11 mouse cellular contexts compared by ENCODE assay signal in genomic region chr6:119224451-119225195, GRCm38 (mm10). TPM values are rescaled to one million over a fixed set of nuclear protein-coding genes. Genes with fewer than 3 reads are reported as not detected.
DNase-seq lines count a peak whose midpoint lies in the region; ATAC-seq and TF ChIP-seq lines count a peak whose summit lies in the region.
"Had no signal": no experiment of that assay in that cellular context is flagged by ENCODE, and none has a peak within 500 bp of the region (broad histone marks: within the 10 kb centered on the region; RNA-seq: fewer than 3 reads in every experiment).

No protein-coding gene starts in this region.

- no peak overlapping the region for H3K9ac ChIP-seq in midbrain, embryonic 14.5 days (replicated peaks; ENCODE audit: low read length)
- no peak overlapping the region for H3K9ac ChIP-seq in forebrain, embryonic 15.5 days (replicated peaks)
- no peak overlapping the region for H3K9ac ChIP-seq in midbrain, postnatal 0 days (replicated peaks; ENCODE audit: low read length, poor library complexity, severe bottlenecking)

- no peaks in the 10 kb centered on the region; the same call in none of the 2 replicates for H3K4me1 ChIP-seq in midbrain, embryonic 14.5 days (ENCODE audit: control insufficient read depth, insufficient read depth, low read length)
- 0 out of 2 replicates have a peak, but pooled peaks cover 7% of the 10 kb centered on the region for H3K4me1 ChIP-seq in midbrain, embryonic 10.5 days
- H3K4me1 ChIP-seq in forebrain, embryonic 15.5 days, result peaks cover 22% of the 10 kb centered on the region
- H3K4me1 ChIP-seq in midbrain, postnatal 0 days (ENCODE audit: insufficient read depth, low read length), result no peaks in the 10 kb centered on the region

- 64% methylated on average over 13 of the region's 13 CpGs for whole genome bisulfite sequencing in midbrain, embryonic 14.5 days
- WGBS in midbrain, embryonic 10.5 days, result 82% methylated on average over 13 of the region's 13 CpGs
- WGBS in forebrain, embryonic 15.5 days, result 29% methylated on average over 13 of the region's 13 CpGs
- 41% methylated on average over 13 of the region's 13 CpGs for WGBS in midbrain, postnatal 0 days

- TF ChIP-seq CTCF in midbrain, postnatal 0 days (IDR thresholded peaks at IDR 0.05), result no peak

- no peaks in the 10 kb centered on the region for H3K27me3 ChIP-seq in midbrain, embryonic 14.5 days (ENCODE audit: control insufficient read depth, insufficient read depth, low read length)
- no peaks in the 10 kb centered on the region for H3K27me3 ChIP-seq in midbrain, embryonic 10.5 days (ENCODE audit: low read depth, poor library complexity, severe bottlenecking)
- H3K27me3 ChIP-seq in forebrain, embryonic 15.5 days, result no peaks in the 10 kb centered on the region
- H3K27me3 ChIP-seq in midbrain, postnatal 0 days (ENCODE audit: insufficient read depth, low read length), result no peaks in the 10 kb centered on the region

- no peak overlapping the region for H3K4me2 ChIP-seq in midbrain, embryonic 14.5 days (ENCODE audit: low read length)
- peak overlapping the region; percentile 4; the same call in 1 of the 2 replicates for H3K4me2 ChIP-seq in forebrain, embryonic 15.5 days (replicated peaks)
- no peak overlapping the region for H3K4me2 ChIP-seq in midbrain, postnatal 0 days (ENCODE audit: low read depth, low read length, poor library complexity, severe bottlenecking)

- peaks cover 5% of the 10 kb centered on the region for H3K36me3 ChIP-seq in midbrain, embryonic 14.5 days (ENCODE audit: control insufficient read depth, insufficient read depth, low read length)
- peaks cover 17% of the 10 kb centered on the region for H3K36me3 ChIP-seq in midbrain, embryonic 10.5 days
- H3K36me3 ChIP-seq in forebrain, embryonic 15.5 days, result no peaks in the 10 kb centered on the region
- H3K36me3 ChIP-seq in midbrain, postnatal 0 days (ENCODE audit: insufficient read depth, low read length), result no peaks in the 10 kb centered on the region

- H3K4me3 ChIP-seq in midbrain, embryonic 14.5 days (replicated peaks; ENCODE audit: low read depth, low read length), result no peak overlapping the region
- H3K4me3 ChIP-seq in midbrain, embryonic 10.5 days, result no peak overlapping the region
- no peak overlapping the region for H3K4me3 ChIP-seq in forebrain, embryonic 15.5 days
- no peak overlapping the region for H3K4me3 ChIP-seq in midbrain, postnatal 0 days (ENCODE audit: low read depth, low read length)

- no peaks in the 10 kb centered on the region for H3K9me3 ChIP-seq in midbrain, embryonic 14.5 days (ENCODE audit: control insufficient read depth, low read length)
- no peaks in the 10 kb centered on the region for H3K9me3 ChIP-seq in midbrain, embryonic 10.5 days (replicated peaks)
- no peaks in the 10 kb centered on the region for H3K9me3 ChIP-seq in forebrain, embryonic 15.5 days
- H3K9me3 ChIP-seq in midbrain, postnatal 0 days (ENCODE audit: low read length), result no peaks in the 10 kb centered on the region

- H3K27ac ChIP-seq in midbrain, embryonic 14.5 days (replicated peaks; ENCODE audit: low read depth, low read length), result peak overlapping the region; percentile 38
- no peak overlapping the region for H3K27ac ChIP-seq in midbrain, embryonic 10.5 days (replicated peaks)
- H3K27ac ChIP-seq in forebrain, embryonic 15.5 days (replicated peaks), result peak overlapping the region; percentile 20; the same call in 1 of the 2 replicates
- H3K27ac ChIP-seq in midbrain, postnatal 0 days (ENCODE audit: low read depth, low read length), result no peak overlapping the region
- H3K27ac ChIP-seq: kidney, postnatal 0 days had no signal

- DNase-seq in cerebellum, postnatal 14 days, result peak; percentile 56 to 58
- DNase-seq in cerebellum, adult 11-12 months, result no peak
- peak; percentile 65 for DNase-seq in midbrain, embryonic 14.5 days
- DNase-seq in midbrain, embryonic 10.5 days (ENCODE audit: low spot score), result no peak
- DNase-seq in midbrain, postnatal 0 days (ENCODE audit: low spot score), result peak; percentile 71
- DNase-seq in gastrocnemius, postnatal 10 days, result no peak
- DNase-seq in thymus, postnatal 14 days, result no peak

- ATAC-seq in midbrain, embryonic 14.5 days (ENCODE audit: low FRiP score, low TSS enrichment), result no peak
- peak; percentile 75 for ATAC-seq in forebrain, embryonic 15.5 days (replicated peaks)
- ATAC-seq in midbrain, postnatal 0 days (ENCODE audit: low FRiP score), result peak; percentile 62

RNA-seq across cellular contexts. Expression of gene Cacna2d4, which starts 11.7 kb away (rescaled TPM):
- 0.30 and 0.58 TPM in 2 replicates for polyA plus RNA-seq in midbrain, embryonic 14.5 days (2014; fragmentation: Nextera tagmentation; extraction: Ambion mirVana)
- polyA plus RNA-seq in midbrain, embryonic 10.5 days (2016; fragmentation: Nextera tagmentation; extraction: Ambion mirVana), result 0.12 TPM in 1 of 2 replicates, not detected in the other
- polyA plus RNA-seq in forebrain, embryonic 15.5 days (2015; fragmentation: Nextera tagmentation; extraction: Ambion mirVana), result 0.11 and 0.37 TPM in 2 replicates
- total RNA-seq in midbrain, postnatal 0 days (2014; rRNA removed), result 0.77 and 5.1 TPM in 2 replicates
- polyA plus RNA-seq in midbrain, postnatal 0 days (2015; fragmentation: Nextera tagmentation; extraction: Ambion mirVana), result 0.74 and 0.90 TPM in 2 replicates
- under 1 TPM; 0.82 to 0.97 TPM for total RNA-seq in gastrocnemius, postnatal 10 days (2021)
- total RNA-seq: heart, postnatal 25 days had no signal
- polyA plus RNA-seq: C2C12; kidney, postnatal 0 days had no signal

RNA-seq across cellular contexts. Expression of gene Cacna1c, which starts 28.4 kb away (rescaled TPM):
- 7.1 and 9.6 TPM in 2 replicates for polyA plus RNA-seq in midbrain, embryonic 14.5 days (2014; fragmentation: Nextera tagmentation; extraction: Ambion mirVana)
- polyA plus RNA-seq in midbrain, embryonic 10.5 days (2016; fragmentation: Nextera tagmentation; extraction: Ambion mirVana), result 1.4 and 1.5 TPM in 2 replicates
- polyA plus RNA-seq in forebrain, embryonic 15.5 days (2015; fragmentation: Nextera tagmentation; extraction: Ambion mirVana), result 6.4 and 7.2 TPM in 2 replicates
- 33.9 and 44.3 TPM in 2 replicates for total RNA-seq in midbrain, postnatal 0 days (2014; rRNA removed)
- 3.2 and 4.9 TPM in 2 replicates for polyA plus RNA-seq in midbrain, postnatal 0 days (2015; fragmentation: Nextera tagmentation; extraction: Ambion mirVana)
- 1 to 10 TPM; 5.2 to 7.3 TPM for total RNA-seq in gastrocnemius, postnatal 10 days (2021)
- polyA plus RNA-seq: C2C12 had no signal

RNA-seq across cellular contexts. Expression of gene Dcp1b, which starts 49.6 kb away (rescaled TPM):
- 15.6 and 16.6 TPM in 2 replicates for polyA plus RNA-seq in midbrain, embryonic 14.5 days (2014; fragmentation: Nextera tagmentation; extraction: Ambion mirVana)
- 10.5 and 13.8 TPM in 2 replicates for polyA plus RNA-seq in midbrain, embryonic 10.5 days (2016; fragmentation: Nextera tagmentation; extraction: Ambion mirVana)
- polyA plus RNA-seq in forebrain, embryonic 15.5 days (2015; fragmentation: Nextera tagmentation; extraction: Ambion mirVana), result 13.1 and 13.3 TPM in 2 replicates
- total RNA-seq in midbrain, postnatal 0 days (2014; rRNA removed), result 22.6 and 28.1 TPM in 2 replicates
- polyA plus RNA-seq in midbrain, postnatal 0 days (2015; fragmentation: Nextera tagmentation; extraction: Ambion mirVana), result 11.7 and 12.2 TPM in 2 replicates
- total RNA-seq in gastrocnemius, postnatal 10 days (2021), result 1 to 10 TPM; 5.1 to 7.4 TPM

Comparison
In these comparisons a context has a peak if more than half of its experiments do, and no peak if none do; other contexts are left out.
1. DNase-seq: peak in cerebellum, postnatal 14 days (2 of 2), midbrain, embryonic 14.5 days (single experiment) and midbrain, postnatal 0 days (single experiment); none in cerebellum, adult 11-12 months (single experiment), midbrain, embryonic 10.5 days (single experiment), gastrocnemius, postnatal 10 days (single experiment) and thymus, postnatal 14 days (single experiment).
2. H3K27ac ChIP-seq: peak in midbrain, embryonic 14.5 days (single experiment) and forebrain, embryonic 15.5 days (single experiment); none in midbrain, embryonic 10.5 days (single experiment) and midbrain, postnatal 0 days (single experiment).